Mouse (Mus musculus) cerebellum, adult (tissue): Measurements from ENCODE around the gene Zbtb40.

Source experiments
- ATAC-seq: cut with Nextera tagmentation; 2 replicates; pipeline ENCODE4 v1.9.2; 2017; ENCODE audit warnings: mild to moderate bottlenecking, moderate library complexity, mixed read lengths; ENCODE audit not compliant: insufficient number of reproducible peaks, low FRiP score, low TSS enrichment

Zbtb40 gene

DNA sequence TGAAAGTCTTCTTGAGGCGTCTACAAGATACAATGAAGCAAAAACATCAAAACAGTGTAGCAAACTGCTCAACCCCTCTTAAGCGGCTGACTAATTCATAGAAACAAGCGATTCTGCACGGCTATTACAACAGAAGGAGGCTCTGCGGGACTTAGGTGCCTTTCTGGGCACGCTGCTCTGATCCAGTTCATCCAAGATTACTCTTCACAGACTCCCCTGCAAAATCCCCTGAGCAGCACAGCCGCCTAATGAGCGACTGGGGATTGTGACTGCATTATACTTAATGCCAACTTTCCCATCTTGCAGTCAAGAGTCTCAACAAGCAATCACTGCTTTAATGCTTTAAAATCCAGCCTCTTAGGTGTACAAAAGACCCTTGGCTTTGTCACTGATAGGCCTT, 10.5 kb downstream of the Zbtb40 start:
- peak; percentile 75; the same call in 1 of the 2 replicates for ATAC-seq

DNA sequence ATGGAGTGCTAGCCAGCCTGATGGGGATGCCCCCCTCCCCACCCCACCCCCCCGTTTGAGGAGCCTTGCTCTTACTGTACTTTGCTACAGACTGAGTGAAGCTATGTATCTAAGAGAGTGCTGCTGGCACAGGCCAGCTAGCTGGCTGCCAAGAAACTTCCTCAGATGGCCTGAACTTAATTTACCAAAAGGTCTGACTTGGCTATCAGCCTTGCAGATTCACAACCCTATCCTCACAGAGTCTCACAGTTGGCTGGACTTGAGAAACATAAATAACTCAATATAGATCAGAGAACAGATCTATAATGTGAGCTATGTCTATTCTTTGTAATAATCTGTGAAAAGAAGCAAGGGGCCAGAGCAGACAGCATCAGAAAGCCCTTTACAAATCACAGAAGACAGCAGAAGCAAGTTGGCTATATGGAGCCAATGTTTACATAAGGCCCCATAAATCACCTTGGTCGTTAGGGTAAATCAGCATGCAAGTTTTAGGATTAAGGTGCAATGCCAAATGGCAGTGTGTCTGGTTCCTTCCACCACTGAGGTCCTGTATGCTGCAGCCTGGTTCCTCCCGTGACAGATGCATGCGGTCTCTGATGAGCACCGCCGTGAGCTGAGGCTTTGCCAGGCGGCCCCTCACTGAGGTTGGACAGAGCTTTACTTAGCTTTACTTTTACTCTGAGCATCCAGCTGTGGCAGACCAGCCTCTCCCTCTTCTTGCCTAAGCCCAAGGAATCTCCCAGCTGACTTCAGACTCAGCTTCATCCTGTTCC, 15.3 kb downstream of the Zbtb40 start:
- ATAC-seq: no peak

DNA sequence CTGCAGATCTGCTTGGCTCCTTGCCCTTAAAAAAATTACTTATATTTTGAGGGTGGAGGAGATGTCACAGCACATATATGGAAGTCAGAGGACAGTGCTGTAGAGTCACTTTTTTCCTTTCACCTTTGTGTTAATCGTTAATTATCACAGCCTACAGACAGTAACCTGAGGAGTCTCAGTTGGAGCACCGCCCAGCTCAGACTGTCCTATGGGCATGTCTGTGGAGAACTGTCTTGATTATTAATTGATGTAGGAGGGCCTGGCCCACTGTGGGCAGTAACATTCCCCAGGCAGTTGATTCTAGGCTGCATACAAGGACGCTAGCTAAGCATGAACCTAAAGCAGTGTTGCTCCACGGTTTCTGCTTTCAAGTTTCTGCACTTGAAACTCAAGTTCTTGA, 16.1 kb downstream of the Zbtb40 start:
- ATAC-seq: no peak

DNA sequence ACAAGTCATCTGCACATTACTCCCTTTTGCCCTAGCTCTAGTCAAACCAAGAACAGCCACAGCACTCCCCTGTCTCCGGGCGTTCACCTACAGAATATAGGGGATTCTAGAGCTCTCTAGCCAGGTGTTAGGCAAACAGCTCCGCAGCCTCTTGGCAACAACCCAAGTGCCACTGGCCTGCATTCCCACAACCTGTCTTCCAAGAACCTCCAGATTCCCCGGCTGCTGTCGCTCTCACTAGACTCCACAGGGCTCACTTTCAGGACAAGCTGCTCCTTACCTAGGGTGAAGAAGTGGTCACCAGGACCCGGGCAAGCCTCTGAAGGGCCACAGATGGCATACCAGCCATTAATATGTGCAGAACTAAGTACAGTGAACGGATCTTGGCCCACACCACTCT, 17.3 kb downstream of the Zbtb40 start:
- no peak for ATAC-seq

DNA sequence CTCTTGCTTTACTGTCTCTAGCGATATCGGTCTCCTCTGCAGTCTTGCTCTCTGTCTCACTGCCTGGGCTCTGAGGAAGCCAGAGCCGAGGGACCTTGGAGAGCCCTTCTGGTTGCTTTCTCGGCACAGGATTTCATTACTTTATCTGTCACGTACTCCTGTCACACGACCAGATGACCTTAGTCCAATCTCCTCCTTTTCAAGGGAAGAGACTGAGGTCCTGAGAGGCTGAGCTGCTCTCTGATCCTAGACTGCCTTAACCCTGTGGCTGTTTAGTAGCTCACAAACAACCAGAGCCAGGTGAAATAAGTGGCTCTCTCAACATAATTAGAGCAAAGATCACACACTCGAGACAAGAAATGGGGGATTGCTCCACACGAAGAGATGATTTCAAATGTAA, 19.3 kb downstream of the Zbtb40 start:
- ATAC-seq: no peak

DNA sequence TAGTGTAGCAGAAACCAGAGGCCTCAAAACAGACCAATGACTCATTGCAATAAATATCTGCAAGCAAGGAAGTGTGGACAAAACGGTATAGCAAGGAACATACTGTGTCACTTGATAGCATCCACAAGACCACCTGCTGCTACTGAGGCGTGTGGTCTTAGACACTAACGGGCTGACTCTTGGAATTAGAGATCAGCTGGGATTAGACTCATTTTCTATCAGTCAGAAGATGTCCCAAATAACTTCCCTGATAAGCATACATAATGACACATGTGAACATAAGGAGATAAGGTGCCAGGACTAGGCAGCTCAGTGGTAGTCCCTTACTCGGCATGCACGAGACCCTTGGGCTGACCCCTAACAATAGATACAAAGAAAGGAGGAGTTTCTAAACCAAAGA, 21.6 kb downstream of the Zbtb40 start:
- no peak for ATAC-seq

DNA sequence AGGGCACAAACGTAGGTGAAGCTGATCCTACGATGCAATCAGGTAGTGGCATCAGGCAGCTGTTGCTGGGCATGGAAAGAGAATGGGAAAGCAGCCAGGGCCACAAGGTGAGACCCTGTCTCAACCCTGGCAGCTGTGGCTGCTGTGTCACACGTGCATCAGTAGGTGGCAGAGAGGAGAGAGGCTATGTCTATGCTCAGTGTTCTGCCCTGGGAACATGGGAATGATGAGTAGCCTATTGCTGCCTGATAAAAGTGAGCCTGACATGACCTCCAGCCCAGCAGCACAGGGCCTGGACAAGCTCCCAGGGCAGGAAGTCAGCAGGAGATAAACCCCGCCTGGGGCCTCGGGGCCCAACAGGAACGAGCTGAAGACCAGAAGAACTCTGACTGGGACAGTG, 23.0 kb downstream of the Zbtb40 start:
- ATAC-seq: no peak

DNA sequence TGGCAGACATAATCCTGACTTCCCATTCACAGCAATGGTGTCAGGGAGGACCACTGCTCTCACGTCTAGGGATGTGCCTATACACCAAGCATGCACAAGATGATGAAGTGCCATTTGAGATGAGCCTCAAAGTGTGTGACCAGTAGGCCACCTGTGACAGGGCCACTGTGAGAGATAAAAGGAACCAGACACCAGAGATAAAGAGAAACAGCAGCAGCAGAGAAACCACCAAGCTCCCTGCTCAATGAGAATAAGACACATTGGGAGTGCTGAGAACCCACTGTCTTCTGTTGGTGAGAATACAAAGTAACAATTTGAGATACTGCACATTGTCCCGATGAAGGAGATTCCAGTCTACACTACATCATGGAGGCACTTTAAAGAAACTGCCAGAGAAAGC, 23.5 kb downstream of the Zbtb40 start:
- no peak for ATAC-seq

DNA sequence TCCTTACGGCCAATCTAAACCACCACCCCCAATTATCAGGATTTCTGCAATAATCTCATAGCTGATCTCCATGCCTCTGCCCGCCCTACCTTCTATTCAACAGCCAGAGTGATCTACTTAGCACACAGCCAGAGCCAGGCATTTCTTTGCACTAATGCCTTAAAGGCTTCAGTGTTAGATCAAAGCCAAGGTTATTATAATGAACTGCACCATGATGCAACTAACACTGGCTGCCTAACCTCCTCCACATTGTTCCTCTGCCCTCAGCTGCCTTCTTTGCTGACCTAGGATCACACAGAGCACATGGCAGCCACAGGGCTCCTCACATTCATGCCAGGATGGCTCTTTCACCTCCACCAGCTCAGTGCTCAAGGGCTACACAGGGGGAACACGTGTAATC, 28.5 kb downstream of the Zbtb40 start:
- no peak for ATAC-seq

DNA sequence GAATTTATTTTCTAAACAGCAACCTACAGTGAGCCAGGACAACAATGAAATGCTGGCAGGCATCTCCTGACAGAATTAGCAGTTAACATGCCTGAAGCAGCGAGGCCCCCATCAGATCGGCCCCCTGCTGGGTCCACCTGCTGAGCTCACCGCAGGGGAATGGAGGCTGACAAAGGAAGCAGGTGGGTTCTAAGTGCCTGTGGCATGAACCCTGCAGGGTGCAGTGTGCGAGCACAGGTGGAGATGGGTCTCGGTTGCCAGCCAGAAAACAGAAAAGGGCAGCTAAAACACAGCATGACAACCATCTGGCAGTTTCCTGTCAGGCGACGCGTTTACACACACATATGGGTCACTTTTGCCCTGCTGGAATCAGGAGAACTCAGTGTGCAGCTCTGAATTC, 32.7 kb downstream of the Zbtb40 start:
- ATAC-seq: peak; percentile 82

DNA sequence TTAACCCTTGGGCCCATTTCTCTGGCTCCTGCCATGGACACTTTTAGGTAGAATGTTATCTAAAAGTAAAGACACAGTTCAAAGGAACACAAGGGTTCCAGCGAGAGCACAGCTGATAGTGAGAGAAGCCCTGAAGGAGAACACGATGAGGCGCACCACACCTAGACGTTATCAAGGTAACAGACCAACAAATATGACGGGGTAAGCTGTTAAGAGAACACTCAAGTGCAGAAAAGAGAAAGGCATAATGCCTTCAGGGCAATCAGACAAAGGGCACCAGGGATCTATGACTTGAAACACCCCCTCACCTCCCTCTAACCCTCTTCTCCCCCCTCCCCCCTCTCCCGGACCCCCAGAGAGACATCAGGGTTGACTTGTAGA, 33.1 kb downstream of the Zbtb40 start:
- no peak for ATAC-seq

DNA sequence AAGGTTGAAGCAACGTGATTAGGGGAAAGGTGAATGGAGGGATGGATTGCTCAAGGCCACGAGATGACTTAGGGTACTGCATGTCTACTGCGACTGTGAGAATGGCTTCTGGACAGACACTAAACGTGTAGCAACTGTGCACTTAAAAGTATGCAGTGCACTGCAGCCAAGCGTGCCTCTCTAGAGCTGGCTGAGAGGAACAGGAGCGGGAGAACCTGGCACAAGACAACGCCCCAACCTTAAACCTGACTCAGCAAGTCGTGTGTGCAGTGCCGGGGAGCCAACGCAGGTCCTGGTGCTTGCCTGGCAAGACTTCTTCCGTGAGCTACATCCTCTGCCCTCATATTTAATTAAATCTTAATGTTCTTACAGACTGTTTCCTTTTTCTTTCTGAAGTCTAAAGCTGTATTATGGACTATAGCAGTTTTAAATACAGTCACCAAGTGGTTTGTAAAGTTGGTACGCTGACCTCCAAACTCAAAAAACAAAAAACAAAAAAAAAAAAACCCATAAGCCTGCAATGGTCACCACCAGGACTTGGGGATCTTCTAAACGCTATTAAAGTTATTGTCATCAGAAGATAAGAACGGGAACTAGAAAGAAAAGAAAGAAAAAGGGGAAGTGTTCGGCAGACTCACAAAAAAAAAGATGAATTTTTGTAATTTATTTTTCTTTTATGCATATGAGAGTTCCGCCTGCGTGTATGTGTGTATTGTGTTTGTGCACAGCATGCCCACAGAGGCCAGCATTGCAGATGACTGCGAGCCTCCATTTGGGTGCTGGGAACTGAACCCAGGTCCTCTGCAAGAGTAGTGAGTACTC, 33.7 kb downstream of the Zbtb40 start:
- ATAC-seq: no peak

DNA sequence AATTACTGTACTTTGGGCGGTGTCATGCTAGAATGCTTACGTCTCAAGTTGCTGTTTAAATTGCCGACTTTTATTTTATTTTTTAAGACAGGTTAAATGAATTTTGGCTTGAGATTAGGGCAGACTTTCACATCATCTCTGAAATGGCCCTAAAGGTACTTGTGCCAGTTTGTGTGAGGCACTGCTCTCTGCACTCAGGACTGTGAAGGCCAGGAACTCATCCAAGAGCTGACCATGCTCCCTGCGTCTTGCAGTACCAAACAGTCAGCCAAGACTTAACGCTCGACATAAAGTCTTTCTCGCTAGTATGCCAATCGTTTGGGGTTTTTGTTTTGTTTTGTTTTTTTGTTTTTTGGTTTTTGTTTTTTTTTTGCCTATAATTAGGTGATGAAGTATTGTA, 34.5 kb downstream of the Zbtb40 start:
- no peak for ATAC-seq

DNA sequence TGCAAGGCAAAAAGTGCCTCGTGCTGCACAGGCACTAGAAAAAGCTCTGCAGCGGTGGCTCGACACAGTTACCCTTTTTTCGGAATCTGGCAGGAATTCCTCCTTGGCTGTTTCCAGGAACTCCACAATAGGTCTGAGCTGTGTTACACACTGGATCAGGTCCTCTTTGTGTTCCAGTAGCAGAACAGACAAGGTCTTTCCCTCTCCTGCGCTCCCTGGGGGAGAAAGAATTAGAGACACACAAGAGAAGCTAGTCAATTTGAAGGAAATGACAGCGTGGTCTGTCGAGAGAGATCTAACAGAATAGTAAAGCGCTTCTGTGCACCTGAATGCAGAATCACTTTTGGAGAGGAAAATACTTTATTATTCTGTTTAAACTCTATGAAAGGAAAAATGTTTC, 41.6 kb downstream of the Zbtb40 start:
- ATAC-seq: no peak

DNA sequence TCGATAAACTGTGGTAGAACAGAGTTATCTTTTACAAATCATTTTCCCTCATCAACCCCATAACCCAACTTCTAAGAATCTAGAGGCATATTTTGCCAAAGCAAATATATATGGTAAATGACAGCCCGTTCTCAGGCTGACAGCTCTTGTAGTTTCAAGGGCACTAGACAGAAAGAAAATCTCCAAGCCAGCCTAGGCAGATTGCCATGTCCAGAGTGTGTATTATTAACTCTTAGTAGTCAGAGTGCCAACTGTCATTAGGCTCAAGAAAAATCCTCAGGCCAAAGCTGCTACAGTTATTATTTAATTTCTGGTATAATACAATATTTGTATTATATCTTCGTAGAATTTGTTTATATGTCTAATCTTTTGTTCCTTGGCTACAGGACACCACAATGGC, 46.8 kb downstream of the Zbtb40 start:
- no peak for ATAC-seq

DNA sequence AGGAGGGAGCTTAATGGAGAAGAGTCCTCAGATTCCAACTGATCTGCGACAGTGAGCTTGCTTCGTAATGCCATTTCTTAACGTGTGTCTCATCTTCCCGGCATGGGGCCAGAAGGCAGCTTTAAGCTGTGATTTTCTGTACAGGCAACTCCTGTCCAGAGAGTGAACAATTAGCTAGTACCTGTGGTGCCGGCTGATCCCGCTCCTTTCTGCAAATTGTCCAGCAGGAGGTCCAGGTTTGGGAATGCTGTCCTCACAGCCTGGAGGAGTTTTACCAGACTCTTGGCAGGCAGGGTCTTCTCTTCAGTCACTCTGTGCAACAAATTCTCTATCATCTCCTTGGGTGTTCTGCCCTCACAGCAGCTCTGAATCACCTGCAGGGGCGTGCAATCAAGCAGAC, 47.6 kb downstream of the Zbtb40 start:
- ATAC-seq: no peak

DNA sequence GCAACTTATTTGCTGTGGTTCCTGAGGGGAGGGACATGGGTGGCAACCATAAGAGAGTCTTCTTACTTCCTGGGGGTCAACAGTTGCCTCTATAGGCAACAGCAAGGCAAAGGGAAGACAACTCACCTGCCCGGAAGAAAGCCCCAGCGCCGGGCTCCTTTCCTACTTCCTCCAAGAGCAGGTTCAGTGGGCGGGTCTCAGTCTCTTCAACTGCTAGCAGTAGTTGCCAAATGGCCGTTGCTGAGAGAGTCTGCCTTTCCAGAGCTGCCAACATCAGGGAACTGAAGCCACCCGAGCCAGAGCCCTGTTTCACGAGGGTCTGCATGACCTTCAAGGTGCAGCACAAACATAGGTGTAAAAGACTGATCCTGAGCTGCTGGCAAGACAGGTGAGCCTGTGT, 50.2 kb downstream of the Zbtb40 start:
- ATAC-seq: no peak

DNA sequence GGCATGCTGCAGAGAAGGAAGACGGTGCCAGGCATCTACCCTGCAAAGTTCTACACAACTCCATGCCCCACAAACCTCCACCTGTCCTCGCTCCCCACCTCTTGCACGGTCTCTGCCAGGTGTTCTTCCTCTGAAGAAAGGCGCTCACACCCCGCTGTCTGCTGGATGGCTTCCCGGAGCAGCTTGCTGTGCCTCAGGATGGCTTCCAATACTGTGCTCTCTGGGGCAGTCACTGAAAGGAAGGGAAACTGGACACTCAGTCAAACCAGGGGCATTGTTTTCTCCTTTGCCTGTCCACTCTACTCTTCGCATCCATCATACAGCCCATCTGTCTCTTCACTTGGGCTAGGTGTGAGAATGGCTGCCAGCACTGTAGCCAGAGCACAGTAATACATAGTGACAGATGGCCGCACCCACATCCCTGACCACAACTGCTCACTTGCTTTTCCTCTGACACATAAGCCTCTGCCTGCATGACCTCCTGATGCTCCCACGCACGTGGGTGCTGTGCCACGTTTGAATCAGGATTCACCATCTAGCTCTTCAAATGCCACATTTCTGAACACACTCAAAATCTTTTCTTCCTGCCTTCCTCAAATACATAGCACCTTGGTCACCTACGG, 50.8 kb downstream of the Zbtb40 start:
- ATAC-seq: peak; percentile 66; the same call in 1 of the 2 replicates

DNA sequence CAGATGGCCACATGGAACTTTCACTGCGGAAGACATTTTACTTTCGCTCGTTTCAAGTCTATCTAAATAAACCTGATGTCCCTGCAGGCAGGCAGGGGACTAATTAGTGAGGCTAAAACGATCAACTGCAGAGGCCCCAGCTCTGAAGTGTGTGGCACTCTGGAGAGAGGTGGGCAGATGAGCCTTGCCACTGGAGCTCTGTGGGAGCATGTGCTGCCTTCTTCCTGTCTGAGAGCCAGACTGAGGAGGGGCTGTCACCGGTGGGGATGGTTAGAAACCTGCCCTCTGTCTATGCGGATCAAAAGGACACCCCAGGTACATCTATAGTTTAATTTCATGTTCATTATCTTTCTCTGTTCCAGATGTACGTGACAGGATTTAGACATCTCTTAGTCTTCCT, 51.7 kb downstream of the Zbtb40 start:
- no peak for ATAC-seq

DNA sequence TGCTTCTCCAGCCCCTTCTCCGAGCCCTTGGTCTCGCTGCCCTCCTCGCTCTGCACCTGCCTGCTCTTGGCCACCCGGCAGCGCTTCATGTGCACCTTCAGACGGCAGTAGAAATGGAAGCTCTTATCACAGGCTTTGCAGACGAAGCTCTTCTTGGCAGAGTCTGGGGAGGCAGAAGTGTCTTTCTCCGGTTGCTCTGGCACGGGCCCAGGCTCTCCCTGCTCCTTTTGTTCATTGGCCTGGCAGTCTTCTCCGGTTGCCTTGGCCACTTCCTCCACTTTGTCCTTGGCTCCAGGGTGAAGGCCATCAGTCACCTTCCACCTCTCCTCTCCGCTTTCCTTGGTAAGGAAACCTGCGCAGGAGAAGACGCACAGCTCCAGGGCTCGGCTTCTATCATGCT, 53.2 kb downstream of the Zbtb40 start:
- ATAC-seq: no peak

DNA sequence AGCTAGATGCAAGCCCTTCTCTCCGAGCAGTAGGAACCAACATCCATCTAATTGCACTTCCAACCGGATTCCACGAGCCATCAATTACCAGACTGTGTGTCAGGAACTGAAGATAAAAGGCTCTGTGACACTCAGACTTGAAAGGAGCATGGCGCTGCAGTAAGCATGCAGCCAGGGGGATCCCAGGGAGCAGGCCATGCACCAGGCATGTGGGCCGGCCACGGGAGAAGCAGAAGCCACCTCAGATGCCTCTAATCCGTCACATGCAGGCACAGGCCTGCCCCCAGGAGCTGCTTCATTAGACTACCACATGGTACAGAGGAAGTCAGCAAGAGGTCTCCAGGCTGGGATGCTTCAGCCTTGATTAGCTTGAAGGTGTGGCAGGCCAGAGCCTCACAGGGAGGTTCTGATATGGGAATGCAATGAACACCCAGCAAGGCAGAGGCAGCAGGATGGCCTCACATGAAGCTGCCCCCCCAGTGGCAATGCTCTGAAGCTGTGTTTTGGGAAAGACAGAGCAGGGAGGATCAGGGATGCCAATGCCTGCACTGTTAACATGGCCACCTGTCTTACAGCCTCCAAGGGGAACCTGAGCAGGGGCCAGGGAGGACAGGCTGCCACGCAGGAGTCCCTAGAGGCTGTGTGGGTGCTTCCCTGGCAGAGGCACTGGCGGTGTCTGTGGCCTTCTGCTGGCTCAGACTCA, 66.5 kb downstream of the Zbtb40 start:
- ATAC-seq: no peak
